Mouse (Mus musculus) left cerebral cortex, postnatal 4 days (tissue): Measurements from ENCODE around the gene Nkx2-3. TPM values are rescaled to one million over a fixed set of nuclear protein-coding genes. Genes with fewer than 3 reads are reported as not detected.

ENCODE experiments used
- DNase-seq: peaks from one replicate; pipeline ENCODE4 v3.0.0-alpha.2; 2022
- intact Hi-C: fragments of 180-260 bp; cut with DNase I; formaldehyde crosslinking; loops from one replicate; pipeline ENCODE4 v1.15.1; 2025
- total RNA-seq, 2 experiments: library from RNA; stranded (reverse); gene quantifications; 2 replicates each; pipeline ENCODE4 v1.2.3; 2021

The Nkx2-3 gene
- not detected for total RNA-seq

DNA sequence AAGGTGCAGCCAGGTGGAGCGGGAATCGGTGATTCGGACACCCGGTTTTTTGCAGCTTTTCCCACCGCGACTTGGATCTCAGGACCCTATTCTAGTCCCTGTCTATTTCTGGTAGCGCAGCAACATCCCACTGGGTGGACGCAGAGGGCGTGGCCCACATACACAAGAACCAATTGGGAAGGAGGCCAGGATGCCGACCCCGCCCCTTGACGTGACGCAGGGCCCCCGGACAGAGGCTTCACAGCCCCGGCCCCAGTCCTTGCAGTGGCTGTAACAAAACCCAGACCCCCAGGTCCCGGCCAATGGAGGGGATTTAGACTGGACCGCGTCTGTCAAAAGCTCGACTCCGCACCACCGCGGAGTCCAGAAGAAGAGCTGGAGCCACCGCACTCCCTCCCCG lies at the start of gene Nkx2-3:
Gene Nkx2-3, plus strand, starts transcription at position 275 of the 400 bp plus-strand sequence.
- intact Hi-C loops: no loop called here
- DNase-seq: peak; percentile 47

DNA sequence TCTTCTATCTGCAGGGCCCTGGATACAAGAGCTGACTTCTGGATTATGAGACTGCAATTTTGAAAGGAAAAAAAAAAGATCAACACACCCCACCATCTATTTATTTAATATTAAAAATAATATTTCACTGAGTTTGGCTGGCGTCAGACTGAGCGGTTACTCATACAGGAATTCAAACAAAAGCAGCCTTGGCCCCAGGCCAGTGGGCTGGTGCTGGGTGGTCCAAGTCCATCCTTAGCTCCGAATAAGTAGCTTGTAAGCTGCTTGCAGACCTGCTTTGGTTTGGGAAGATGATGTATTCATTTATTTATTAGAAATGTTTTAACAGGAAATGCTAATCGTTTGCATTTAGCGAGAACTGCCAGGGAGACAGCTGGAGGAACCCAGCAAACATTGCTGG lies 49.0 kb upstream of the Nkx2-3 start:
- peak; percentile 11 for DNase-seq
- intact Hi-C loops: no loop called here

DNA sequence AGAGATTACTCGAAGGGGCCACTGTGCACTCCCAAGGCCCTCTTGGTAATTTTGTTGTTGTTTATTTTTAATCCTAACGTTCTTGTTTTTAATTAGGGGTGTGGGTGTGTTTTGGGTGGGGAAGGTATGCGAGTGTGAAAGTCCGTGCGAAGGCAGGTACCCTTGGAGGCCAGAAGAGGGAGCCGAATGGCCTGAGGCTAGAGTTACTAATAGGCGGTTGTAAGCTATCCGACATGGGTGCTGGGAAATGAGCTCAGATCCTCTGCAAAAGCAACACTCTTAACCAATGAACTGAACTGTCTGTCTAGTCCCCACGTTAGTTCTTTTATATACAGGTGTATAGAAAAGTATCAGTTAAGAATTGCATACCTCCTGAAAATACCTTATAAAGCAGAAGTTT lies 43.8 kb upstream of the Nkx2-3 start:
- intact Hi-C loops: no loop called here
- no peak for DNase-seq

DNA sequence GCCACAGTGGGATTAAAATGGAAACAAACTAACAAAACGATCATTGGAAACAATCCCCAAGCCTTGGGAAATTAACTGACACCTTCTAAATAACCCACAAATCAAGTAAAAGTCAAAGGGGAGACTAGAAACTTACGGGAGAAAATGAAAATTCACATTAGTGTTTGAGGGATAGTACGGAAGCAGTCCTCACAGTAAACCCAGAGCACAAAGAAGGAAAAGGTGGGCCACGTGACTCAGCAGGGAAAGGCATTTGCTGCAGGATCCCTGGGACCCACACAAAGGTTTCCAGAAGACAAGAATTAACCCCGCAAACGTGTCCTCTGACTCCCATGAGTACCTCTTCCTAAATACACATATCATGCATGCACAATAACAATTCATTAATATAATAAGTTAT lies 43.0 kb upstream of the Nkx2-3 start:
- intact Hi-C loops: no loop called here
- no peak for DNase-seq

DNA sequence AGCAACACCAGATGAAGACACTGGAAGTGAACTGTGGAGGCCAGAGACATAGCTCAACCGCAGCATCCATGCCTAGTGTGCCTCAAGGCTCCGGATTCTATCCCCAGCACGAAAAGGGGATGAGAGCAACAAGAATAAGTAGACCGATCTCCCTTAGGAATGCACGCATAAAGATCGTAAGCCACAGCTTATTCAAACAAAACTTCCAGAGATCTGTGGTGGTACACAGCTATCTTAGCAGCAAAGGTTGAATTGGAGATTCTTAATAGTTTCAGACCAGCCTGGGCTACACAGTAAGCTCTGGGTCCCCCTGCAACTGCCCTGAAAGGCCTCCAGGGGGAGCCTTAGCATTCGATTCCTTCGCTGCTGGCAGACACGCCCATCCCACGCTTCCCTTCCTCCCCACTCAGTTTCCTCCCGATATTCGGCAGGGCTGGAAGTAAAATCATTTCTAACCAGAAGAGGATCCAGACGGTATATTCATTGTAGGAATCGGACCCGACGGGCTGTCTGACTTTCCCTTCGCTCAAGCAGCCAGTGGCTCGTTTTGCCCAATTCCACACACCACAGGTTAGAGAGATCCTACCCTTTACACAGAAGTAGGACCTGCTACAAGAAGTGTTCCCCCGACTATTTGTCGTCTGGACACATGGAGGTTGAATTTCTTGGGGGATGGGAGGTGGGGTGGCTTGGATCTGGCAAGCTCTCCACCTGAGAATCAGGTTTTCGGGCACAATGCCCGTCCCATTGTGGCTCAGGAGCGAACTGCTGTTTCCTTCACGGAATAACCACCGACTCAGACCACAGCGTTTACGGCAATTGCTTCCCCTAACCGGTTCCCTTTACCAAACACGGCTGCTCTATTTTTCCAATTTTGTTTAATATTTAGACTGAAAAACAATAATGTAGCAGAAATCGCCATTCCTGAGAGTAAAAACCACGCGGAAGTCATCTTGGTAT lies 41.0 kb upstream of the Nkx2-3 start:
- peak; percentile 73 for DNase-seq
- intact Hi-C loops: no loop called here

DNA sequence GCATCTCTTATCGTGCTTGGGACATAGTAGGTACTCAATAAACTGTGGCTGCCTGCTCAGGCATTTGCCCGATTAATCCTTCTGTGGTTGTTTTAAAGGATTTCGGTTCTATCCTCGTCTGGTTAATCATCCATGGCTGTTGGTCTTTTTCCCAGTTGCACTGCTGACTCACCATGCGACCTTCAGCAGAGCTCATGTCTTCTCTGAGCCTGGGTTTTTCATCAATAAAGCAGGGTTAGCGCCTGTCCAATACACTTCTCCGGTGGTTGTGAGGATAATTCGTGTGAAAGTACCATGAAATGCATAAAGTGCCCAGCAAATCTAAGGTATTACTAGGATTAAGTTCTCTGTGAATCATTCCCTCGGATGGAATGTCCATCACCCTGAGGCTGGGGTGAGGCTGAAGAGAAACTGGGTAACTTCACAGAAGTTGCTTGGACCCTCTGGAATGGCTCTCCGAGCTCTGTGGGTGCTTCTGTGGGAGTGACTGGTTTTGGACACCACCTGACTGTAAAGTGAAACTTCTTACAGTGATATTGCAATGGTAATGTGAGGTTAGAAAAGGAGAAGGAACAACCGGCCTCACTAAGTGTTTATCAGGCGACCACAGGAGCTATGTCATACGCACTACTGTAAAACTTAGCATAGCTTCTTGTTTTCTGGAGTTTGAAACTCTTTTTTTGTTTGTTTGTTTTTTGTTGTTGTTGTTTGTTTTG lies 32.9 kb upstream of the Nkx2-3 start:
- intact Hi-C loops: no loop called here
- DNase-seq: no peak

DNA sequence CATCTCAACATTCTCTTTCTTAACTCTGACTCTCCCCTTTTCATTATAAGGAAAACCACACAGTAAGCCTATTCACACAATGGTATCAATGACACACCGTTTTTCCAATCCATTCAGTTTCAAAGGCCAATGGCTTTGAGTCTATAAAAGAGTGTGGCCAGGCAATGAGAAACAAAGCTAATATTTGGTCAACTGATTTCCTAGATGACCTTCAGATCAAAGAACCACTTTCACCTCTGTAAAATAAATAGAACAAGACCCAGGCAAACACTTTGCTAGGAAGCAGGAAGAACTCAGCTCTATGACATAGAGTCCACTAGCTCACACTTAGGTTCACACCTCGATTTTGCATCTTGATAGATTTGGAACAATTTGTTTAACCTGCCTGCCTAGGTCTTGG lies 30.9 kb upstream of the Nkx2-3 start:
- no peak for DNase-seq
- intact Hi-C loops: no loop called here

DNA sequence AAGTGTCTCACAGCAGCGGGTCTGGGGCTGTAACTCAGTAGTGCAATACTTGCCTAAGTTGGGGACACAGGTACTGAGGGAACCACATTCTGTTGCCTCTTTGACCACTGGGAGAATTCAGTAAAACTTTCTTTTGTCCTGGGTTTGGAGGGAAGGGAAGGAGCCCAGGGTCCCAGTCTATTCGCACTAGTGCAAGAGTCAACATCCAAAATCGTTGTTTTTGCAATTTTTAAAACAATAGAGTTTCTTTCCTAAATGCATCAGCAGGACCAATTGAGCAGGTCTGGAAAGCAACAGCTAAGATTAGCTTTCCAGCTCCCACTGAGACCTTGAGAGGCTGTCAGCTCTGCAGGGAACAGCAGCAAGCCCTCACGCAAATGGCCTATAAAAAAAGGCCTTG lies 28.9 kb upstream of the Nkx2-3 start:
- DNase-seq: no peak
- intact Hi-C loops: no loop called here

DNA sequence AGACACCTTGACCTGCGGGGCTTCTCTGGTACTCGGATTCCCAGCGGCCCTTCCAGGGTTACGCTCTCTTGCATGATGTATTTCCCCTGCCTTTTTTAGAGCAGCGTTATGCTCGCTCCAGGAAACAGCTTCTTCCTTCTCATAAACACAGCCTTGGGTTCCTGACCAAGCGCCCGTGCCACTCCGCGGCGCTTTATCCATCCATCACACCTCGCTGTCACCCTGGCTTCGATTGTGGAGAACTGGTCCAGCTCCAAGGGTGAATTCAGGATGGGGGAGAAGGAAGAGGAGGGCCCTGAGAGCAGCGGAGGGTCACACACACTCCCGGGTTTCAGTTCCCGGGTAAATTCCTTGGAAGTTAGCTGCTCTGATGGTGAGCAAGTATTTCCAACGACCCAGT lies 28.5 kb upstream of the Nkx2-3 start:
- DNase-seq: no peak
- intact Hi-C loops: no loop called here

DNA sequence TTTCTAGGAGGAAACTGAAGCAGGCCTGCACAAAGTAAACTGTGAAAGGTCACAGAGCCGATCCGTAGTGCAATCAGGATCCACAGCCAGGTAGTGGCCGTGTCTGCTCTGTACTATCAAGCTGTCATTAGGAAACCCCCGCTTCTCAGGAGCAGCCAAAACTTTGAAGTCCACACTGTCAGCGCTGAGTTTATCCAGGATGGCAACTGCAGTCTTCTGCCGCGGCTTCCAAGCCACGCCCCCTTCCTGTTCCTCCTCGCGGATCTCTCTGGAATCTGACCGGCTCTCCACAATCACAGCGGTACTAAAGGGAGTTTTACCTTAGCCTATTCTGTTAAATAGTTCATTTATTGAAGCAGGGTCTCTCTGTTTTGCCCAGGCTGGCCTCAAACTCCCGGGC lies 27.3 kb upstream of the Nkx2-3 start:
- no peak for DNase-seq
- intact Hi-C loops: no loop called here

DNA sequence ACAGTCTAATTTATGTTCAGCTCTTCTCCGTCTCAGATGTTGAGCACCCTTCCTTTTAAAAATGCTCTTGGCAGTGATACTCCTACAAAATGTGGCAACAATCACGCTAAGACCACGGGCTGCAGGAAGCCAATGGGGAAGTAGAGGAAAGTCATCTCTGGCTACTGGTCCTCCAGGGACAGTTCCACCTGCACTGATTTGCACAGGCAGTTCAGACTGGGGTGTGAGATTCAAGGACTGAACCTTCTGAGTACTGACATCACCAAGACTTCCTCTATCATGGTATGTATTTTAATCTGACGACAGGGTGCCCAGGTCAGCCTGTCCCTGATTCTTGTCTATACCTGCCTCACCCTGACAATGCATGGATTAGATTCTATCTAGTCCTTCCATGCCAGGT lies 20.1 kb upstream of the Nkx2-3 start:
- DNase-seq: no peak
- intact Hi-C loops: no loop called here

DNA sequence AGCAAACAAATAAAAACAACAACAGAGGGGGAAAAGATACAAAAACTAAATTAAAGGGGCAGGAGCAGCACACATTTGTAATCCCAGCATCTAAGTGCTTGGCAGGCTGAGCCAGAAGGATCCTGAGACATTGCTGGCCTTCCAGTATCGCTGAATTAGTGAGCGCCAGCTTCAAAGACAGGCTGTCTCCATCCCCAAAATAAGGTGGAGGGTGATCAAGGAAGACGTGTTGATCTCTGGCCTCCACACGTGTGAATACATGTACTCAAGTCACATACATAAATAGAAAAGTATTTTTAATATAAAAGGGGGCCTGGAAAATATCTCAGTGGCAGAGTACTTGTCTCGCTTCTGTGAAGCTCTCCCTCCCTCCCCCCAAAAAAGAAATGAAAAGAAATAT lies 15.1 kb upstream of the Nkx2-3 start:
- intact Hi-C loops: no loop called here
- DNase-seq: no peak

DNA sequence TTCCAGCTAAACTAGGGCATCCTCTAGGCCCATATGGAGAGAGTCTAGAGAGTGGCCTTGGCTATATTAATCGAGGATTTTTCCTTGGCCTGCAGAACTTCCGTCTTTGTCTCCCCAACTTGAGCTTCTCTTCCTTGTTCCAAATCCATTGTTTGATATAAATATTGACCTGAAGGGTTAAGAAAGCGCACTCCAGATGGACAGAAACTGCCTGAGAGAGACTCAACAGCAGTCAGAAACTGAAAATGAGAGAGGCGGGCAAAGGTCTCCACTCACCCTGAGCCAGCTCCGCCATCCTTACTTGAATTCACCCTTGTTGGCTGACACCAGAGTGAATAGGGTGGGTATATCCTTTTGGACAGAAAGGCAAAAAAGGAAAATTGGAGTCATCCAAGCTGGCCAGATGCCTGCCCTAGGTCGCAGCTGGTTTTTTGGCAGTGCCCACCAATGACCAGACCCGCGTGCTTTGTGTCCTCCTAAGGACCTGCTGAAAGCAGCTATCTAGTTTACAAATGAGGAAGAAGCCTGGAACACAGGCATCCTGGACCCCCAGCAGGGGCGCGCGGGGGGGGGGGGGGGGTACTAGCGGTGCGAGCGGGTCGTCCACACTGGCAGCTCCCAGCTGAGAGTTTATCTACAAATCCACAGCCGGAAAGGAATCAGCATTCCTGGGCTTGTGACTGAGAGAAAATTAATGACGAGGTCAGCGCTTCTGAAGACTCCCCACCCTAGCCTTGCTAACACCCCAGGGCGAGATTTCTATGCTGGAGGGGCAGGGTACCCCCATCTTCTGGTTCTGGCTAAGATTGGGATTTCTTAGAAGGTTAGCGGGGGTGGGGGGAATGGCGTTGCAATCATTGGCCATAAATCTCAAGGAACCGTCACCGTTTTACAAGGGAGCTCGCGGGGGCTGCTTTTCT lies 13.1 kb upstream of the Nkx2-3 start:
- intact Hi-C loops: no loop called here
- DNase-seq: no peak

DNA sequence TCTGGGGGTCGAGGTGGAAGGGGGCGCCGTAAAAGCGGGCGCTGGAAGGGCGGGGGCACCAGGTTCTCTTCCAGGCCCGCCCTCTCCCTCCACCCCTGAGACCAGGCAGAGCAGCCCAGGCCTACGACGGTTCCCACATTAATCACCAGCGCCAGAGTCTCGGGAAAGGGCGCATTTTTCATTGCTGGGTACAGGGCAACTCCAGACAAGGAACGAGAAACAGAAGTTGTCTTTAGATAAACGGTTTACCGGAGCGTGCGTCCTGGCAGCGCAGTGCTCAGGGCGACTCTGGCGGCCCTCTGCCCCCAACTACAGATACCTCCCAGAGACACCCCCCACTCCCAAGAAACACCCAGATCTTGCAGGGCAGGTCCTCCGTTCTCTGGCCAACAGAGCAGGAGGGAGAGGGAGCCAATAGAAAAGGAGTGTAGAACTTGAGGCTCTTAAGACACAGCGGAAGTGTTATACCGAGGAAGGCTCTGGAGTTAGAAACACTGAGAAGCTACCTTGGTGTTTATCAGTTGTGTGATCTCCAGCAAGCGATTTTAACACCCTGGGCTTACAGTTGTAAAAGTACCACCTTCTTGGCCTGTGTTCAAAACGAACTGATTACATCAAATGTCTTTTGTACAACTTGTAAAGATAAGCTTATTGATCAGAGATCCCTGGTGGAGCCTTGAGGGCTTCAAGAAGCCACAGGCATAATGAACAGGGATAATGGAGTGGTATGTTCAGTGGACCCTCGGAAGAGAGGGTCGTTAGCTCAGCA lies 12.2 kb upstream of the Nkx2-3 start:
- intact Hi-C loops: no loop called here

DNA sequence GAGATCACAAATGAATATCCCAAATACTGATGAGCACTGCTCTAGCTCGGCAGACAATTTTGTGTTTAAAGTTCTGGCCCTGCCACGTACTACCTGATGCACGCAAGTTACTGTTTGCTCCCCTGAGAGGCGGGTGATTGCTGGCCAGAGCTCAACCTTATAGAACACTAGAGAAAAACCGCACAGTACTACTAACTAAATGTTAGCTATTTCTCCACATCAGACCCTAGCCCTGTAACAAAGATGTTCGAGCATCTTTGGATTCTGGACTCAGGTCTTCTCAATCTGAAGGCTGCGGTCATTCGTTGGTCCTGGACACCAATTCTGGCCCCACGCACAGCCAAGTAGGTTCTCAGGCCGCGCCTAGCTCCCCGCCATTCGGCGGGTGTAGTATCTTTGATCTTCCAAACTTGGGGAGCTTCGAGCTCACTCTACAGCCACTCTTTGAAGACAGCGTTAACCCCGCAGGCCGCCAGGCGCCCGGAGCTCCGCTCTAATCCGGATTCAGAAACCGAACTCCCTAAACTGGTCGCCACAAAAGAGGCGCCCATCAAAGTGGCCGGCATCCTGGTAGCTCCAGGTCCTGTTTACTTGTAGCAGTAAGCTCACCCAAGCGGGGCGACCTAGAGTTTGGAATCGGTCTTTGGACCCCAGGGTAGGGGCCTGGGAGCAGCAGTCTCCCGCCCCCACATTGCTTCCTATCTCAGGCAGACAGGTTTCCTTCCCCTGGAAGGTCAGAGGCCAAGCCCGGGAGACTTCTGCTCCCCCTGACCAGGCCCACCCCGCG lies 11.4 kb upstream of the Nkx2-3 start:
- DNase-seq: no peak
- intact Hi-C loops: no loop called here

More for the DNA sequence above, 12.2 kb upstream of the Nkx2-3 start:
- no peak for DNase-seq

DNA sequence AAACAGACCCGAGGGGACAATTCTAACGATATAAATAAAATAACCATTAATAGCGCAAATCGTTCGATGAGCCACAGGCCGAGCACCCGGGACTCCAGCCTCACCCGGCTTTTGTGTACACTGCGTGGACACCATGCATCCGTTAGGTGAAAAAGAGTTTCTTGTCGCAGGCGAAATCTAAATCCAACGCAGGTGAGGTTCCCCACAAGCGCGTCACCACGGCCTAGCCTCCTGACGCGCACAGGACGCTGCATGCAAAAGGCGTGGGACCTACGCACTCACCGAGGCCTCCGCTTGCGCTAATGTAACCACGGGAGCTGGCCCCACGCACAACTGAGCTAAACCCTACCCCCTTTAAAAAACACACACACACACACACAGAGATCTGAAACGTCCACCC lies 10.7 kb upstream of the Nkx2-3 start:
- DNase-seq: no peak
- intact Hi-C loops: no loop called here

DNA sequence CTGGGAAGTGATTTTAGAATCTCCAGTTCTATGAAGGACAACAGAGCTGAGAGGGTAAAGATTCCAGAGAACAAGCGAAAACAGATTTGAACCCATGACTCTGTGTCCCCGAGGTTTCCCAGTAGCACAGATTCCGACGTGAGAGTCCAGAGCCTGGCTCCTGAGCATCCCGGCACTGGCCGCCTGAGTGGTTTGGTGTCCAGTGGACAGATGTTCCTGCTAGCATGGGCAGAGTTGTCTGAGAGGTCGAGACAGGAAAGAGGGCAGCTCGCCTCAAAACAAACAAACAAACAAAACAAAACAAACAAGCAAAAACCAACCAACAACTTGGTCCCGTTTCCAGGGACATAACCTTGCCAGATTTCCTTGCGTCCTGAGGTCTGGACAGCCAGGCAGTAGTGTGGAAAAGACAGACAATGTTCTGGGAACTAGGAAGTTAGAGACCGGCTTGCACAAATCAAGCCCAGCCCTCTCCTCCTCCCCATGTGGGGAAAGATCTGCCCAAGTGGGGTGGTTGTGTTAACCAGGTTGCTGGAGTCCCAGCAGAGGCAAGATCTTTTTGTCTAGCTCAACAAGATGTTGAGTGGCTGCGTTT lies 10.0 kb upstream of the Nkx2-3 start:
- no peak for DNase-seq
- intact Hi-C loops: no loop called here

DNA sequence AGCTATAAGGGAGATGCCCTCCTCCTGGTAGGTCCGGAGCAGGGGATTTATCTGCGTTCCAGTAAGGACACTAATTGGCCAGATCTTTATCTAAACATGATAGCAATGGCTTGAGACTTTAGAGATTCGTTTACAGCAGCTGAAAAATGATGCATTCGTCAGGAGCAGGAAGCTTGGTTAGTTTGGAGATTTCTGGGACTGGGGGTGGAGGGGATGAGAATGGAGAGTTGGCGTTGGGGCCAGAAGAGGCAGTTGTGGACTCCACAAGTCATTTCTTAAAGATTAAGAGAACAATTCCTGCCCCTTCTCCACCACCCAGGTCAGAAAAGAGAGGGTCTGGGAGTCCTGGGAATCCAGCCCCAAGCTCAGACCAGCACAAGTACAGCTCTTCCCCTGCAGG lies 8.6 kb upstream of the Nkx2-3 start:
- no peak for DNase-seq
- intact Hi-C loops: no loop called here

DNA sequence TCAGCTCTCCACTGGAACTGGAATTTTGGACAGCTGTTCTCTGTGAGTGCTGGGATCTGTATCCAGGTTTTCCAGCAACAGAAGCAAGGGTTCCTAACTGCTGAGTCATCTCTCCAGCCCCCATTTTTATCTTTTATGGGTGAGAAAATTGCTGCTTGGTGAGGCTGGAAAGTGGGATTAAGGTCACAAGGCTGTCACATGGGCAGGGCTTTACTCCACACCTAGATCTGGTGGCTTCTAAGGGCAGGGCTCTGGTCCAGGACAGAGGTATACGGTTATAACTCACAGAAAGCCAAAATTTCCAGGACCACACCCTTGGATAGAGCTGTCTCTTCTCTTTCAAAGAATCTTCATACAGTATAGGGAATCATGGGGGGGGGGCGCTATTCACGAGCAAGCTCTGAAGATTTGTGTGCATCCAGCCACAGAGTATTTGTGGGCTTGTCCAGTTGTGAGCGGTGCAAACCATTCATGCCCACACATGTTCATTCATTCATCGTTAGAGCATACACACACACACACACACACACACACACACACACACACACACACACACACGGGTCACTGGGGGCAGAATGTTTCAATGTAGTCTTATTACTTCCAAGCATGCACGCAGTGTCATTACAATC lies 7.5 kb upstream of the Nkx2-3 start:
- no peak for DNase-seq
- intact Hi-C loops: no loop called here
